Mouse (Mus musculus): ENCODE results near the gene Gfra4. TPM values are rescaled to one million over a fixed set of nuclear protein-coding genes. Genes with fewer than 3 reads are reported as not detected.
"Not testable (repeated sequence)": the region's sequence is repeated elsewhere in the genome, so short reads cannot be mapped to it uniquely, and the experiment has no call there.

Gfra4 gene
- polyA plus RNA-seq, 1 experiment from 2014 or later = 0.07 TPM

GRCm38 (mm10) chr2:131031406-131031805, 11.5 kb downstream of the Gfra4 start:
- not testable (repeated sequence) for H3K4me3 ChIP-seq (ENCODE audit: low read depth, low read length); H3K9me3 ChIP-seq (ENCODE audit: low read length); H3K27me3 ChIP-seq (ENCODE audit: insufficient read depth, low read length); DNase-seq; H3K9ac ChIP-seq (replicated peaks); ATAC-seq; H3K36me3 ChIP-seq (replicated peaks; ENCODE audit: insufficient read depth, low read length); H3K4me2 ChIP-seq (ENCODE audit: low read depth, low read length); H3K27ac ChIP-seq (ENCODE audit: low read depth)
- peak; percentile 78 for TF ChIP-seq EP300 (IDR thresholded peaks at IDR 0.05; ENCODE audit: low read depth)
- peaks cover 19% of the 10 kb centered on the region for H3K4me1 ChIP-seq (ENCODE audit: insufficient read depth)
- 26% methylated on average over 1 of the region's 1 CpGs for WGBS (ENCODE audit: insufficient replicate concordance)

- H3K4me1 ChIP-seq (ENCODE audit: insufficient read depth) = peaks cover 19% of the 10 kb centered on the region
- no peak overlapping the region for H3K4me3 ChIP-seq (ENCODE audit: low read depth, low read length)
- no peak overlapping the region for H3K27ac ChIP-seq (ENCODE audit: low read depth)
- peaks cover 6% of the 10 kb centered on the region; the same call in 1 of the 2 replicates for H3K36me3 ChIP-seq (replicated peaks; ENCODE audit: insufficient read depth, low read length)
- DNase-seq = no peak
- no peak overlapping the region for H3K9ac ChIP-seq (replicated peaks)
- peaks cover 4% of the 10 kb centered on the region for H3K9me3 ChIP-seq (ENCODE audit: low read length)
- no peak overlapping the region for H3K4me2 ChIP-seq (ENCODE audit: low read depth, low read length)
- ATAC-seq = no peak
- WGBS (ENCODE audit: insufficient replicate concordance) = 78% methylated on average over 1 of the region's 1 CpGs
- TF ChIP-seq CTCF (IDR thresholded peaks at IDR 0.05; ENCODE audit: low read depth) = no peak
- H3K27me3 ChIP-seq (ENCODE audit: insufficient read depth, low read length) = no peaks in the 10 kb centered on the region
Measured at GRCm38 (mm10) chr2:131030998-131031397, 11.9 kb downstream of the Gfra4 start.

DNA sequence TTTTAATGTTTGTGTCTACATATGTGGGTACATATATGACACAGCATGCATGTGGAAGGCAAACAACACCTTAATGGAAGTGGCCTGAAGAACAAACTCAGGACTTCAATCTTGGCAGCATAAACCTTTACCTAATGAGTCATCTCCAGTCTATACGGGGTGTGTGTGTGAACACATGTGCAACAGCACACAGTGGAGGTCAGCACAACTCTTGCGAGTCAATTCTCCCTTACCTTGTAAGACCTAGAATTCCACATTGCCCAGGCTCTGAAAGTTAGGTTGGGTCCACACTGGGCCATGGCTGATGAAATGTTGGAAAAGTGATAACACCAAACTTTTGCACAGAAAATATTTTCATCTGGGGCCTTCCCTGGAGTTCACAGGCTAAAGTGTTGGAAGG, 12.3 kb downstream of the Gfra4 start:
- no peak overlapping the region for H3K4me2 ChIP-seq (ENCODE audit: low read depth, low read length)
- H3K27me3 ChIP-seq (ENCODE audit: insufficient read depth, low read length) = no peaks in the 10 kb centered on the region
- no peak overlapping the region for H3K9ac ChIP-seq (replicated peaks)
- no peak overlapping the region for H3K4me3 ChIP-seq (ENCODE audit: low read depth, low read length)
- peaks cover 9% of the 10 kb centered on the region; the same call in 1 of the 2 replicates for H3K36me3 ChIP-seq (replicated peaks; ENCODE audit: insufficient read depth, low read length)
- WGBS (ENCODE audit: insufficient replicate concordance) = 78% methylated on average over 2 of the region's 2 CpGs
- H3K27ac ChIP-seq (ENCODE audit: low read depth) = no peak overlapping the region
- peaks cover 19% of the 10 kb centered on the region for H3K4me1 ChIP-seq (ENCODE audit: insufficient read depth)
- TF ChIP-seq EP300 (IDR thresholded peaks at IDR 0.05; ENCODE audit: low read depth) (no peak), CTCF (IDR thresholded peaks at IDR 0.05; ENCODE audit: low read depth) (no peak)
- ATAC-seq (no peak), DNase-seq (no peak)
- peaks cover 4% of the 10 kb centered on the region for H3K9me3 ChIP-seq (ENCODE audit: low read length)

GRCm38 (mm10) chr2:131029065-131029935, 13.6 kb downstream of the Gfra4 start:
- no peak overlapping the region for H3K4me2 ChIP-seq (ENCODE audit: low read depth, low read length)
- DNase-seq = peak; percentile 42
- peaks cover 15% of the 10 kb centered on the region; the same call in 1 of the 2 replicates for H3K36me3 ChIP-seq (replicated peaks; ENCODE audit: insufficient read depth, low read length)
- no peaks in the 10 kb centered on the region for H3K27me3 ChIP-seq (ENCODE audit: insufficient read depth, low read length)
- no peak overlapping the region for H3K9ac ChIP-seq (replicated peaks)
- TF ChIP-seq EP300 (IDR thresholded peaks at IDR 0.05; ENCODE audit: low read depth) (no peak), CTCF (IDR thresholded peaks at IDR 0.05; ENCODE audit: low read depth) (no peak)
- no peak overlapping the region for H3K4me3 ChIP-seq (ENCODE audit: low read depth, low read length)
- H3K9me3 ChIP-seq (ENCODE audit: low read length) = peaks cover 4% of the 10 kb centered on the region
- peak; percentile 80 for ATAC-seq
- H3K27ac ChIP-seq (ENCODE audit: low read depth) = peak overlapping the region; percentile 71
- WGBS (ENCODE audit: insufficient replicate concordance) = 43% methylated on average over 9 of the region's 9 CpGs
- peaks cover 19% of the 10 kb centered on the region for H3K4me1 ChIP-seq (ENCODE audit: insufficient read depth)

GRCm38 (mm10) chr2:131026941-131027340, 15.9 kb downstream of the Gfra4 start:
- H3K9me3 ChIP-seq (ENCODE audit: low read length) = no peaks in the 10 kb centered on the region
- no peak overlapping the region for H3K27ac ChIP-seq (ENCODE audit: low read depth)
- no peak overlapping the region for H3K9ac ChIP-seq (replicated peaks)
- peaks cover 19% of the 10 kb centered on the region for H3K4me1 ChIP-seq (ENCODE audit: insufficient read depth)
- ATAC-seq = no peak
- DNase-seq = no peak
- TF ChIP-seq EP300 (IDR thresholded peaks at IDR 0.05; ENCODE audit: low read depth) = no peak
- no peak for TF ChIP-seq CTCF (IDR thresholded peaks at IDR 0.05; ENCODE audit: low read depth)
- no peaks in the 10 kb centered on the region for H3K27me3 ChIP-seq (ENCODE audit: insufficient read depth, low read length)
- H3K4me2 ChIP-seq (ENCODE audit: low read depth, low read length) = no peak overlapping the region
- no peak overlapping the region for H3K4me3 ChIP-seq (ENCODE audit: low read depth, low read length)
- WGBS (ENCODE audit: insufficient replicate concordance) = 91% methylated on average over 3 of the region's 3 CpGs
- peaks cover 19% of the 10 kb centered on the region for H3K36me3 ChIP-seq (replicated peaks; ENCODE audit: insufficient read depth, low read length)

DNA sequence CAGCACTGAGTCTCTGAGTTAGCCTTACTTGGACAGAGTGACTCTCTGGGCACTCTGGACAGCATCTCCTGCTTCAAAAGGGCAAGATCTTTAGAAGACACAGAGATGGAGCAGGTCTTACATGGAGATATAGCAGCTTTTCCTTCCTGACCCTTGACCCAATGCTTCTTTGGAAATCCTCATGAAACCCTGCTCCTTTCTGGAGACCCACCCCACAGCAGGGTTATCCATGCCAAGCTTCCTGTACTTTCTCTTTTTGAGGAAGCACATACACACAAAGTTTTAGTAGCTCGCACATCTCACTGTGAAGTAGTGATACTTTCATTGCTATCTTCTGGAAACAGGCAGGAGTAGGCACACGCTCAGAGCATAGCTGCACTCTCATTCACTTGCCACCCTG, 17.7 kb downstream of the Gfra4 start:
- Histone ChIP-seq H3K27me3 (ENCODE audit: insufficient read depth, low read length) (no peaks in the 10 kb centered on the region), H3K4me3 (ENCODE audit: low read depth, low read length) (no peak overlapping the region), H3K36me3 (replicated peaks; ENCODE audit: insufficient read depth, low read length) (peaks cover 32% of the 10 kb centered on the region), H3K27ac (ENCODE audit: low read depth) (no peak overlapping the region), H3K9me3 (ENCODE audit: low read length) (no peaks in the 10 kb centered on the region), H3K4me2 (ENCODE audit: low read depth, low read length) (no peak overlapping the region), H3K4me1 (ENCODE audit: insufficient read depth) (peaks cover 13% of the 10 kb centered on the region), H3K9ac (replicated peaks) (no peak overlapping the region)
- TF ChIP-seq CTCF (IDR thresholded peaks at IDR 0.05; ENCODE audit: low read depth) = no peak
- TF ChIP-seq EP300 (IDR thresholded peaks at IDR 0.05; ENCODE audit: low read depth) = no peak
- 79% methylated on average over 2 of the region's 2 CpGs for WGBS (ENCODE audit: insufficient replicate concordance)
- no peak for ATAC-seq
- DNase-seq = no peak
